In genomic region chr1:137863506-137863905, GRCm38 (mm10) we compare ENCODE assay signal across 8 mouse cellular contexts.
"Had no signal": no experiment of that assay in that cellular context is flagged by ENCODE, and none has a peak within 500 bp of the region (broad histone marks: within the 10 kb centered on the region; RNA-seq: fewer than 3 reads in every experiment).

No protein-coding gene starts in this region.

- DNase-seq: liver, postnatal 0 days; lung, adult 2 months; lung, postnatal 14 days; lung, postnatal 36 days; right cerebral cortex, postnatal 14 days; thymus, adult 18-20 months; thymus, postnatal 14 days; thymus, postnatal 36 days had no signal
